Mouse (Mus musculus) intestine, embryonic 14.5 days (tissue): ENCODE measurements at regions not wholly inside any gene's neighbourhood (a gene's known extent, or its start where the extent isn't known, plus 50 kb on each side); places are given as distances from the start of the nearest gene placed in this dataset.

Experiments used
- ATAC-seq: fragments of 200-750 bp; cut with Nextera tagmentation; replicated peaks from 2 replicates; pipeline ENCODE4 v1.8.0; 2017; ENCODE audit warnings: low read depth, moderate number of reproducible peaks, moderate TSS enrichment, moderate library complexity; ENCODE audit not compliant: low FRiP score, low TSS enrichment
- DNase-seq: peaks from one replicate; pipeline ENCODE4 v3.0.0-alpha.2; 2018; ENCODE audit warnings: low spot score
- H3K27ac ChIP-seq: fragments of 300-500 bp; sonication (generic); 2 replicates; pipeline ENCODE4 v1.5.1; 2014; ENCODE audit warnings: low read depth, mild to moderate bottlenecking, control low read depth
- H3K27me3 ChIP-seq: fragments of 300-500 bp; sonication (generic); replicated peaks from 2 replicates; pipeline ENCODE4 v1.6.1; 2014; ENCODE audit warnings: low read length, control low read depth; ENCODE audit not compliant: control insufficient read depth, insufficient read depth
- H3K36me3 ChIP-seq: fragments of 300-500 bp; sonication (generic); 2 replicates; pipeline ENCODE4 v1.6.1; 2014; ENCODE audit warnings: low read length, control low read depth; ENCODE audit not compliant: control insufficient read depth, insufficient read depth
- H3K4me1 ChIP-seq: fragments of 300-500 bp; sonication (generic); replicated peaks from 2 replicates; pipeline ENCODE4 v1.6.1; 2014; ENCODE audit warnings: low read length, control low read depth, mixed read lengths; ENCODE audit not compliant: control insufficient read depth, insufficient read depth
- H3K4me2 ChIP-seq: fragments of 300-500 bp; sonication (generic); 2 replicates; pipeline ENCODE4 v1.6.1; 2014; ENCODE audit warnings: low read length
- H3K4me3 ChIP-seq: fragments of 300-500 bp; sonication (generic); 2 replicates; pipeline ENCODE4 v1.5.1; 2014; ENCODE audit warnings: low read depth, low read length, control low read depth, mixed read lengths
- H3K9ac ChIP-seq: fragments of 300-500 bp; sonication (generic); 2 replicates; pipeline ENCODE4 v1.6.1; 2014; ENCODE audit warnings: mild to moderate bottlenecking, low read length
- H3K9me3 ChIP-seq: fragments of 300-500 bp; sonication (generic); 2 replicates; pipeline ENCODE4 v1.6.1; 2016; ENCODE audit warnings: low read length, control low read depth; ENCODE audit not compliant: control insufficient read depth
- WGBS: fragments of 180-500 bp; shearing (Covaris S2); extraction: QIAGEN DNeasy Blood & Tissue Kit; methylation state at CpG from one replicate; pipeline ENCODE4 v1.1.7; 2014; 5-methylcytosine and 5-hydroxymethylcytosine counted together

GRCm38 (mm10) chr8:79562669-79563068, 76.7 kb upstream of the Otud4 start:
- Histone ChIP-seq H3K36me3 (no peaks in the 10 kb centered on the region), H3K27ac (no peak overlapping the region), H3K4me1 (no peaks in the 10 kb centered on the region), H3K9me3 (no peaks in the 10 kb centered on the region), H3K9ac (no peak overlapping the region), H3K27me3 (no peaks in the 10 kb centered on the region), H3K4me3 (no peak overlapping the region), H3K4me2 (no peak overlapping the region)
- no peak for DNase-seq
- WGBS, result 70% methylated on average over 8 of the region's 8 CpGs
- no peak for ATAC-seq

DNA sequence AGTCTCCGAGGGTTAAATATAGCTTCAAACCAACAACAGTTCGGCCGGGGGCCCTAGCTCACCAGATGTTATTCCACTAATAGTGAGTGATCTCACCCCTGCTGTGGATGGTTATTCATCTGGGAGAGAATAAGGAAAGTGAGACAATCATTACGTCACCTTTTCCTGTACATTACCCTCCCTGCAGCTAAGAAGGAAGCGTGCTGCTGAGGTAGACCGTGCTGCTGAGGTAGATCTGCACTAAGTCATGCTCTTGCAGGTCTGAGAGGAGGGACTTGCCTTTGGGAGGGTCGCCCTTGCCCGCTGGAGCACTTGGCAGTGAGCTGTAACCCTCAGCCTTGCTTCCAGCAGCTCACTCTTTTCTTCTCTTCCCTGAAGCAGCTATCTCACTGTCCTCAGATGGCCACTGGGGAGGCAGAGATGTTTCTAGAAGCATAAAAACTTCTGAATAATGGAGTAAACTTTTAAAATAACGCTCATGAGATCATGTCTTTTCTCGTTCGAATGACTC, 77.3 kb upstream of the Otud4 start:
- Histone ChIP-seq H3K9me3 (no peaks in the 10 kb centered on the region), H3K36me3 (no peaks in the 10 kb centered on the region), H3K4me3 (no peak overlapping the region), H3K4me2 (0 out of 2 replicates have a peak overlapping the region, but pooled peaks have one; percentile 5), H3K27me3 (no peaks in the 10 kb centered on the region), H3K9ac (no peak overlapping the region), H3K4me1 (no peaks in the 10 kb centered on the region), H3K27ac (peak overlapping the region; percentile 65)
- DNase-seq (peak; percentile 64), ATAC-seq (peak; percentile 83)
- 47% methylated on average over 11 of the region's 11 CpGs for WGBS

GRCm38 (mm10) chr8:79561269-79562063, 78.0 kb upstream of the Otud4 start:
- Histone ChIP-seq H3K4me3 (no peak overlapping the region), H3K27ac (peak overlapping the region; percentile 65), H3K4me1 (no peaks in the 10 kb centered on the region), H3K4me2 (no peak overlapping the region), H3K9me3 (no peaks in the 10 kb centered on the region), H3K27me3 (no peaks in the 10 kb centered on the region), H3K36me3 (no peaks in the 10 kb centered on the region), H3K9ac (no peak overlapping the region)
- no peak for ATAC-seq
- DNase-seq, result no peak
- 61% methylated on average over 9 of the region's 9 CpGs for WGBS

- Histone ChIP-seq H3K27ac (no peak overlapping the region), H3K4me2 (no peak overlapping the region), H3K9ac (no peak overlapping the region), H3K4me3 (no peak overlapping the region), H3K9me3 (no peaks in the 10 kb centered on the region), H3K27me3 (no peaks in the 10 kb centered on the region), H3K4me1 (no peaks in the 10 kb centered on the region), H3K36me3 (no peaks in the 10 kb centered on the region)
- no peak for ATAC-seq
- 87% methylated on average over 6 of the region's 6 CpGs for WGBS
- DNase-seq, result no peak
Observed at GRCm38 (mm10) chr8:79559516-79559915, 79.9 kb upstream of the Otud4 start.

- H3K9me3 ChIP-seq, result no peaks in the 10 kb centered on the region
- DNase-seq (no peak), ATAC-seq (no peak)
- no peaks in the 10 kb centered on the region for H3K36me3 ChIP-seq
- no peak overlapping the region for H3K27ac ChIP-seq
- no peak overlapping the region for H3K4me2 ChIP-seq
- 90% methylated on average over 2 of the region's 4 CpGs for WGBS
- H3K9ac ChIP-seq, result no peak overlapping the region
- H3K4me1 ChIP-seq, result no peaks in the 10 kb centered on the region
- no peak overlapping the region for H3K4me3 ChIP-seq
- no peaks in the 10 kb centered on the region for H3K27me3 ChIP-seq
Observed at GRCm38 (mm10) chr8:79554311-79554710, 85.1 kb upstream of the Otud4 start.

- ATAC-seq (no peak), DNase-seq (no peak)
- Histone ChIP-seq H3K9ac (no peak overlapping the region), H3K4me3 (no peak overlapping the region), H3K4me2 (no peak overlapping the region), H3K27ac (no peak overlapping the region), H3K9me3 (no peaks in the 10 kb centered on the region), H3K36me3 (no peaks in the 10 kb centered on the region), H3K27me3 (no peaks in the 10 kb centered on the region), H3K4me1 (no peaks in the 10 kb centered on the region)
- 77% methylated on average over 2 of the region's 2 CpGs for WGBS
Observed at GRCm38 (mm10) chr8:79550151-79550550, 89.3 kb upstream of the Otud4 start.

DNA sequence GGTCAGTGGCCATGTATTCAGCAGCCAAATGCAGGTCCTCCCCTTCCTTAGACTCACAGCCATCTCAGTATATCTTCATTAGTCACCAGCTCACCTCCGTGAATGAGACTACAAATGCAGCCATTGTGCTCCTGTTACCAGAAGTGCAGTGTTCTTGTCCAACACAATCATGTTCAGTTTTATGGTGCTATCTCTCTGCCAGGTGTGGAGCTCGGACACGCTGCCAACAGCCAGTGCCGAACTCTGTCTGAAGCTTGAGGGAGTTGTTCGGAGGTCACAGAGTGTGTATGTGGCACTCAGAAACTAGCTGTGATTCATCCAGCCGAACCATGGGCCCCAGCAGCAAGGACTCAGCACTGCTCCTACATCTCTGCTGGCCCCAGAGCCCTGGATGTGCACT, 91.3 kb upstream of the Otud4 start:
- Histone ChIP-seq H3K9me3 (no peaks in the 10 kb centered on the region), H3K27ac (no peak overlapping the region), H3K4me1 (no peaks in the 10 kb centered on the region), H3K9ac (no peak overlapping the region), H3K4me2 (no peak overlapping the region), H3K4me3 (no peak overlapping the region), H3K27me3 (no peaks in the 10 kb centered on the region), H3K36me3 (no peaks in the 10 kb centered on the region)
- DNase-seq (no peak), ATAC-seq (no peak)
- 76% methylated on average over 6 of the region's 6 CpGs for WGBS

DNA sequence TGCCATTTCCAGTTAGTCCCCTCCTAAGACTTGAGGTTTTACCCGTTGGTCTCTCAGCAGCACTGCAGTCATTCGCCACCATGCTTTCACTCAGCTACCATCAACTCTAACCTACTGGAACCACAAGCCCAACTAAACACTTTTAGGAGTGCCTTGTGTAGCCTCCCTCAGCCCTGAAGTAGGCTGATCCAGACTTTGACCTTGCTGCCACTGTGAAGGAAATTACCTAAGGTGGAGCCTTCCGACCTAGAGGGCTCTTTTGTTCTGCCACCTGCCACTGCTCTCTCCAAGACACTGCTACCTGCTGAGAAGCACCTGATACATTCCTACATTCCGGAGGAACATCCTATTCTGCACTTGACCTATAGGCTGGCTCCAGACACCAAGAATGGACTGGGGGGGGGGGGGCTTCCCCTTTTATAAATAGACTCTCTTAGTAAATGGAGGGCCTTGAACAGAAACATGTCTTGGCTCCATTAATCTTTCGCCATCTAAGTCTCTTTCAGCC, 93.5 kb upstream of the Otud4 start:
- Histone ChIP-seq H3K36me3 (no peaks in the 10 kb centered on the region), H3K4me1 (no peaks in the 10 kb centered on the region), H3K9me3 (no peaks in the 10 kb centered on the region), H3K27ac (no peak overlapping the region), H3K4me2 (no peak overlapping the region), H3K4me3 (no peak overlapping the region), H3K9ac (no peak overlapping the region), H3K27me3 (no peaks in the 10 kb centered on the region)
- DNase-seq (no peak), ATAC-seq (no peak)
- WGBS, result 82% methylated on average over 5 of the region's 5 CpGs

DNA sequence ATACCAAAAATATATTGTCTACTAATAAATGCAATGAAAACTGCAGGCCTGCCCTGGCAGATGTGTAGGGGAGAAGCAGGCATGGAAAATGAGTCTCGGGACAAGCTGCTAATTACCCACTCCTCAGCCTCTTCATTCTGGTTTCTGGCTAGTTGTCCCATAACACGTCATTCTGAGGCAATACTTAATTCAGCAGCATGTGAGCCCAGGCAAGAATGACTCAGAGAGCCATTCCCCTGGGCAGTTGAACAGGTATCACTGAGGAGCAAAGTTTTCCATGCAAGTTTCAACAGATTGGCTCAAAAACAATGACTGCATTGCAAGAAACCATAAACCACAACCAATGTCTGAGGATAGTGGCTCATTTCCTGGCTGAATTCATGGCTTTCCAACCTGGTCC, 97.0 kb upstream of the Otud4 start:
- no peaks in the 10 kb centered on the region for H3K9me3 ChIP-seq
- DNase-seq, result no peak
- 72% methylated on average over 2 of the region's 2 CpGs for WGBS
- no peak overlapping the region for H3K27ac ChIP-seq
- no peak for ATAC-seq
- no peaks in the 10 kb centered on the region for H3K4me1 ChIP-seq
- H3K27me3 ChIP-seq, result no peaks in the 10 kb centered on the region
- H3K36me3 ChIP-seq, result no peaks in the 10 kb centered on the region
- H3K9ac ChIP-seq, result no peak overlapping the region
- no peak overlapping the region for H3K4me3 ChIP-seq
- no peak overlapping the region for H3K4me2 ChIP-seq
